In genomic region chr8:125218669-125219068, GRCm38 (mm10) we compare ENCODE assay signal across 9 mouse cellular contexts.
DNase-seq lines count a peak whose midpoint lies in the region; ATAC-seq and TF ChIP-seq lines count a peak whose summit lies in the region.
"Had no signal": no experiment of that assay in that cellular context is flagged by ENCODE, and none has a peak within 500 bp of the region (broad histone marks: within the 10 kb centered on the region; RNA-seq: fewer than 3 reads in every experiment).

No protein-coding gene starts in this region.

- H3K27ac ChIP-seq in intestine, postnatal 0 days (ENCODE audit: low read depth, low read length) = no peak overlapping the region
- H3K27ac ChIP-seq in kidney, embryonic 14.5 days (ENCODE audit: low read depth, low read length) = no peak overlapping the region
- H3K27ac ChIP-seq: liver, embryonic 13.5 days had no signal

- peak; percentile 51 to 56 for DNase-seq in left cerebral cortex, adult 18-20 months (ENCODE audit: low spot score in 2 of 2)
- no peak for DNase-seq in left cerebral cortex, adult 11 months (ENCODE audit: low spot score)
- peak; percentile 35 to 46 for DNase-seq in frontal cortex, postnatal 14 days (ENCODE audit: low spot score in 2 of 2)
- DNase-seq in left cerebral cortex, postnatal 36 days (ENCODE audit: low spot score in 2 of 2) = peak; percentile 59 to 64
- DNase-seq in right cerebral cortex, postnatal 25 days = peak; percentile 49
- DNase-seq in cerebellum, adult 8-10 months = no peak
- DNase-seq: liver, embryonic 13.5 days had no signal

- no peaks in the 10 kb centered on the region for H3K36me3 ChIP-seq in intestine, postnatal 0 days (ENCODE audit: control insufficient read depth, insufficient read depth)
- H3K36me3 ChIP-seq in kidney, embryonic 14.5 days (ENCODE audit: control insufficient read depth, insufficient read depth, low read length) = no peaks in the 10 kb centered on the region
- H3K36me3 ChIP-seq: liver, embryonic 13.5 days had no signal

- no peak overlapping the region for H3K4me3 ChIP-seq in intestine, postnatal 0 days (ENCODE audit: low read depth, low read length)
- H3K4me3 ChIP-seq in kidney, embryonic 14.5 days (ENCODE audit: low read length) = no peak overlapping the region
- H3K4me3 ChIP-seq: liver, embryonic 13.5 days had no signal

- TF ChIP-seq CTCF in intestine, postnatal 0 days (IDR thresholded peaks at IDR 0.05; ENCODE audit: low read depth) = no peak

- WGBS in intestine, postnatal 0 days = 67% methylated on average over 4 of the region's 4 CpGs
- 69% methylated on average over 4 of the region's 4 CpGs for WGBS in kidney, embryonic 14.5 days

- no peaks in the 10 kb centered on the region for H3K27me3 ChIP-seq in intestine, postnatal 0 days (replicated peaks; ENCODE audit: control insufficient read depth, insufficient read depth, low read length)
- no peaks in the 10 kb centered on the region; the same call in 1 of the 2 replicates for H3K27me3 ChIP-seq in kidney, embryonic 14.5 days (ENCODE audit: control insufficient read depth, insufficient read depth, low read length)
- H3K27me3 ChIP-seq: liver, embryonic 13.5 days had no signal

- H3K9ac ChIP-seq in intestine, postnatal 0 days (ENCODE audit: low read depth, low read length) = no peak overlapping the region
- no peak overlapping the region for H3K9ac ChIP-seq in kidney, embryonic 14.5 days (ENCODE audit: low read depth, low read length)
- H3K9ac ChIP-seq: liver, embryonic 13.5 days had no signal

- no peak overlapping the region for H3K4me2 ChIP-seq in intestine, postnatal 0 days (replicated peaks; ENCODE audit: low read depth)
- H3K4me2 ChIP-seq in kidney, embryonic 14.5 days (replicated peaks; ENCODE audit: low read depth, low read length) = no peak overlapping the region
- H3K4me2 ChIP-seq: liver, embryonic 13.5 days had no signal

- H3K4me1 ChIP-seq in intestine, postnatal 0 days (replicated peaks; ENCODE audit: control insufficient read depth, insufficient read depth, low read length) = no peaks in the 10 kb centered on the region
- peaks cover 8% of the 10 kb centered on the region for H3K4me1 ChIP-seq in kidney, embryonic 14.5 days (ENCODE audit: control insufficient read depth, insufficient read depth, low read length)
- H3K4me1 ChIP-seq: liver, embryonic 13.5 days had no signal

- H3K9me3 ChIP-seq in intestine, postnatal 0 days (ENCODE audit: control insufficient read depth) = no peaks in the 10 kb centered on the region
- H3K9me3 ChIP-seq in kidney, embryonic 14.5 days (ENCODE audit: control insufficient read depth, low read length) = no peaks in the 10 kb centered on the region
- H3K9me3 ChIP-seq: liver, embryonic 13.5 days had no signal

- no peak for ATAC-seq in intestine, postnatal 0 days
- ATAC-seq in kidney, embryonic 14.5 days (ENCODE audit: low FRiP score, low TSS enrichment) = no peak

- intact Hi-C loops in left cerebral cortex, postnatal 36 days (cut with DNase I) = no loop called here

Comparison
In these comparisons a context has a peak if more than half of its experiments do, and no peak if none do; other contexts are left out.
1. DNase-seq: peak in left cerebral cortex, adult 18-20 months (2 of 2), frontal cortex, postnatal 14 days (2 of 2), left cerebral cortex, postnatal 36 days (2 of 2) and right cerebral cortex, postnatal 25 days (single experiment); none in left cerebral cortex, adult 11 months (single experiment) and cerebellum, adult 8-10 months (single experiment).